Mouse (Mus musculus): ENCODE measurements around the gene Slc38a8. TPM values are rescaled to one million over a fixed set of nuclear protein-coding genes. Genes with fewer than 3 reads are reported as not detected.

Gene Slc38a8
- total RNA-seq, 2 experiments from 2014 or later = not detected

DNA sequence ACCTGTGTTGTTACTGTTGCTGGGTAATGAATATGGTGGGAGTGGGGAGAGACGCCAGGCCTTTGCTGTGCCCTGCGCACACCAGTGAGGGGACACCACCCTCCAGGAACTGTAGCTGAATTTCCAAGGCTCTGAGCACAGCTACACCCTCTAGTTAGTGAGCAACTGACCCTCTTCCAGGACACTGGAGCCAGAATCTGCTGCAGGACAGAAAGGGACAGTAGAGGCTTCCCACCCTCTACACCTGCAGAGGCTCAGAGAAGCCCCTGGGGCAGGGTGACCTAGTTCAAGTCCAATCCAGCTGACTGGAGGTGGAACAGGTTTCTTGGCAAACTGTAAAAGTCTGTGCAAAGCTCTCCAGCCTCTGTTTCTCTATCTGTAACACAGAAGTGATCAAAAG is 62.1 kb downstream of the Slc38a8 start:
- no peak for DNase-seq (ENCODE audit: low spot score in 2 of 2)

DNA sequence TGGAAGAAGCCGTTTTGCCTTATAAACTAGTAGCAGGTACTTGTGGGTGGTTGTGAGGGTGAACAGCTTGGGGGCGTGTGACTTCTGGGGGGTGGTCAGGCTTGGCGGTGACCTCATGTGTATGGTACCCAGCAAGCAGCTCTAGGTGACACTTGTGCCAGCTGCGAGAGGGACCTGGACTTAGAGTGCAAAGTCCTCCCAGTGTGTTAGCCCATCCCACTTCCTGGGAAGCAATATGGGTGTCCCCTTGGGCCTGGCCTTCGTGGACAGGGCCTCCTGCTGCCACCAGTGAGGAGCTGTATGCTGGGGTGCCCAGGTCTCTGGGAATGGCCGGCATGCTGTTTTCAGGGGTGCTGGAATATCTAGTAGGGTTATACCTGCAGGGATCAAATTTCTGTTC is 62.6 kb downstream of the Slc38a8 start:
- no peak for DNase-seq (ENCODE audit: low spot score in 2 of 2)

- no peak for DNase-seq (ENCODE audit: low spot score in 2 of 2)
Measured at GRCm38 (mm10) chr8:119437506-119437905, 64.0 kb downstream of the Slc38a8 start.

DNA sequence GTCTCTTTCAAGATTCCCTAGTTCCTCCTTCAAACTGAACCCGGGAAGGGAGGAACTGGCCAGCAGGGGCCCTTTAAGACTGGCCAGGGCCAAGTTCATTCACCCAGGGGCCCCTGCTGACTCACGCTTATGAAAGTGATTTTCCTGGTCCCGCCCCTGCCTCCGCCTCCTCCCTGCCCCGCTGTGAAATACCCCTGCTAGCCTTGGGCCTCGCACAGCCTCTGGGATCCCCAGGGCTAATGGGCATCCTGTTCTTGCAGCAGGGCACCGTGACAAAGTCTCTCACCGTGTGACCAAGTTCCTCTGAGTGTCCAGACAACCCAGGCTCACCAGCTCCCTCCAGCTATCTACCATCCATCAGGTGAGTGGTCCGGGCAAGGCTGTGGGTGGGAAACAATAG is 64.6 kb downstream of the Slc38a8 start:
- DNase-seq (ENCODE audit: low spot score in 2 of 2) = peak; percentile 95 to 97

DNA sequence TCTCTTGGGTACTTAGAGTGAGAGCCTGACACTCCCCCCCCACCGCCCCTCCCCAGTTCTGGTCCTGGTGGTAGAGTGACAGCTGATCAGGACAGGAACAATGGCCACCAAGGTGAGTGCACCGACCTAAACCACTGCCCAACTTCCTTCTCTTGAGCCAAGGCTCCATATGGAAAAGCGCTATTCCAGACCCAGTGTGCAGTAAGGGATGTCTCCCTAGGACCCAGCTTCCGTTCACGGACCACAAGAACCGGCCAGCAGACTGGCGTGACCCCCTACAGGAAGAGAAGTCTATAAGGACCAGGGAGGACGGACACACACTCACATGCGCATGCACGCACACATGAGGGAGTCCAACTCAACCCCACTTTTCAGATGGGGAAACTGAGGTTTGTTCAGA is 65.2 kb downstream of the Slc38a8 start:
- DNase-seq (ENCODE audit: low spot score in 2 of 2) = no peak

DNA sequence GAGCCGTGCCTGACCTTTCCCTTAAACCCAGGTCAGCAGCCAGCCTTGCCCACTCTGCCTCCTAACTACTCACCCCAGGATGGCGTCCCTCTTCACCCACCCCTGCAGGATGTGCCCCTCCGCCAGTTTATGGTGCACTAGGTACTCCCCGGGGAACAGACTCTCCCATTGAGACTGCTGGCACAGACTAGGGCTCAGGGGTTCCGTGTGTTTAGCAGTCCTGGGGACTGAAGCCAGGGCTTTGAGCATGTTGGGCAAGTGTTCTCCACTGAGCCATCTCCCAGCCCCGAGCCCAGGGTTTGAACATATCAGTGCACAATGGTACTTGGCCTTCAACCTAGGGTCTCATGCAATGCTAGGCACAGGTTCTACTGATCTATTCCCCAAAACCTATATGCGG is 66.0 kb downstream of the Slc38a8 start:
- DNase-seq (ENCODE audit: low spot score in 2 of 2) = no peak

DNA sequence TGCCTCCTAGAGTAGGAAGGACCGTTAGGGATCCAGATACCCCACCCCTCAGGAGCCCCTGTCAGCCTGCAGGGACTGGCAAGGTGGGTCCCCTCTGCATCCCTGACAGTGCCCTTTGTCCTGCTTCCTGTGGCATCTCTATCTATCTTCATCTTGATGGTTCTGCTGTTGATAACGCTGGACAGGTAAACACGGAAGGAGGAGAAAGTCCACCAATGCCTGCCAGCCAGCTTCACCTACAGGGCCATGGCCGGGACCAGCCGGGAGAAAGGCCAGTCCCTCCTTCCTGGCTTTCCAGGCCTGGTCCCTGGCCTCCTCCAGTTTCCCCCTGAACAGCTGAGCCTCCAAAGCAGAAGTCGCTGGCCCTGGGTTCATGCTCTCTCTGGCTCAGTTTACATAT is 66.9 kb downstream of the Slc38a8 start:
- no peak for DNase-seq (ENCODE audit: low spot score in 2 of 2)

DNA sequence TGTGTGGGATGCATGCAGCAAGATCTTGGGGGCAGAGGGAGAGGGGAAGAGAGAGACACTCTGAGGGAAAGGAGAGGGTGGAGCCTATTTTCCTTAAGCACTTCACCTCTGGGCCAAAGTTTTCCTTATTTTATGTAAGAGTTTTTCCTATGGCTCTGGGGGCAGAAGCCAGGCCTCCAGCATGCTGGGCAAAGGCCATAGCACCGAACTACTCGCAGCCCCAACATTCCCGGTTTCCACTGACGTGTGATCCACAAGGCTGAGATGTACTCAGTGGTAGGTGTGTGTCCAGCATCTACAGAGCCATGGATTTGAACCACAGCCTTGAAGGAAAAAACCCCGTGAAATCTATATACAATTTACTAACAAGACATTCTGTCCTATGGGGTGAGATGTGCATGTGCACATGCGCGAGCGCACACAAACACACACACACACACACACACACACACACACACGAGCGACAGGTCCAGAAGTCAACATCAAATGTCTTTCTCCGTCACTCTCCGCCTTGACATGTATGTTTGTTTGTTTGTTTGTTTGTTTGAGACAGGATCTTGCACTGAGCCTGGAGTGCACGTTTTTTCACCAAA is 67.8 kb downstream of the Slc38a8 start, which contains the start of gene Osgin1:
Osgin1 (plus strand) TSS at position 543 of the 593 bp plus-strand sequence.
- no peak for DNase-seq (ENCODE audit: low spot score in 2 of 2)

GRCm38 (mm10) chr8:119432372-119432771 is 69.1 kb downstream of the Slc38a8 start:
- no peak for DNase-seq (ENCODE audit: low spot score in 2 of 2)

- DNase-seq (ENCODE audit: low spot score in 2 of 2) = no peak
Measured at GRCm38 (mm10) chr8:119430690-119431089, 70.8 kb downstream of the Slc38a8 start.

- no peak for DNase-seq (ENCODE audit: low spot score in 2 of 2)
Measured at GRCm38 (mm10) chr8:119430250-119430649, 71.2 kb downstream of the Slc38a8 start.

Other genes with a start within 250 kb of the Slc38a8 start
- 100 to 1,000 TPM; 189 to 201 TPM for gene Hsbp1, start 157.2 kb downstream of the Slc38a8 start, total RNA-seq (2021)
- 10 to 100 TPM; 51.7 to 57.8 TPM for gene Mlycd, start 106.8 kb downstream of the Slc38a8 start, total RNA-seq (2021)
- 100 to 1,000 TPM; 161 to 218 TPM for gene Osgin1, start 67.6 kb downstream of the Slc38a8 start, total RNA-seq (2021)
- 1 to 10 TPM; 6.2 to 8.6 TPM for gene Necab2, start 55.0 kb downstream of the Slc38a8 start, total RNA-seq (2021)
- gene Mbtps1, start 57.0 kb upstream of the Slc38a8 start, total RNA-seq (2021) = 10 to 100 TPM; 74.1 to 93.5 TPM
- gene Hsdl1, start 73.5 kb upstream of the Slc38a8 start, total RNA-seq (2021) = 10 to 100 TPM; 22.3 to 45.4 TPM
- not detected for gene Dnaaf1, start 73.5 kb upstream of the Slc38a8 start, total RNA-seq (2021)
- gene Taf1c, start 103.5 kb upstream of the Slc38a8 start, total RNA-seq (2021) = 10 to 100 TPM; 11.9 to 15.5 TPM
- gene Adad2, start 111.0 kb upstream of the Slc38a8 start, total RNA-seq (2021) = not detected
- gene Kcng4, start 134.0 kb upstream of the Slc38a8 start, total RNA-seq (2021) = under 1 TPM; 0.60 to 0.61 TPM
- 10 to 100 TPM in 1 of 2 experiments, 1 to 10 TPM in 1; 8.9 to 12.2 TPM for gene Wfdc1, start 164.7 kb upstream of the Slc38a8 start, total RNA-seq (2021)
- under 1 TPM; 0.13 to 0.56 TPM for gene Atp2c2, start 198.3 kb upstream of the Slc38a8 start, total RNA-seq (2021)